In the genomic region with DNA sequence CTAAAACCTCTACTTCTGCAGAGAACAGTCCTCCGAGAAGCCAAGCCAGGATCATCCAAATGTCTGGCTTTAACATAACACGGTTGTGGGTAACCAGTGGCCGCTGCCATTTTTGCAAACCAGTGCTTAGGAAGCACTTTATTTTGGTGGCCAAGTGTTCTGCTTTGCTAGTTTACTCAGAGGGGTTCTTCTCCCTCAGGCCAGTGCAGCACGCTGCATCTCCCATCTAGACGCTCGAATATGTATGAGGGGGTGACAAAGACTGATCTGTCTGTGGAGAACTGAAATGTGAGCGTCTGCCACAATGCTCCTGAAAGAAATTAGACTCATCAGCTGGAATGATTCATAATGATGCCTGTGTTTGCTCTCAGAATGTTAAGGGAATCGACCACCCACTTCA, we compare ENCODE assay signal across 12 mouse cellular contexts. TPM values are rescaled to one million over a fixed set of nuclear protein-coding genes. Genes with fewer than 3 reads are reported as not detected.
DNase-seq lines count a peak whose midpoint lies in the region.
"Had no signal": no experiment of that assay in that cellular context is flagged by ENCODE, and none has a peak within 500 bp of the region (broad histone marks: within the 10 kb centered on the region; RNA-seq: fewer than 3 reads in every experiment).

No protein-coding gene starts in this region.

- peak; percentile 6 for DNase-seq in cerebellum, adult 9-11 months
- DNase-seq in cerebellum, adult 18-20 months, result no peak
- DNase-seq in retina, postnatal 1 day, result peak; percentile 35
- DNase-seq in retina, embryonic 14.5 days (ENCODE audit: low spot score), result no peak
- peak; percentile 36 to 42 for DNase-seq in layer of hippocampus, postnatal 36 days
- peak; percentile 50 for DNase-seq in telencephalon, adult 2 months (ENCODE audit: low read depth, low spot score)
- no peak for DNase-seq in thymus, postnatal 14 days
- DNase-seq in adrenal gland, postnatal 36 days, result no peak
- DNase-seq: kidney, adult 9 months; lung, embryonic 14.5 days had no signal

RNA-seq across cellular contexts. Expression of a gene that starts 11.2 kb away (rescaled TPM):
- total RNA-seq in layer of hippocampus, postnatal 36 days (2021), result under 1 TPM in 1 of 2 experiments, not detected in 1; 0.10 TPM
- total RNA-seq in adrenal gland, postnatal 36 days (2021), result not detected
- total RNA-seq: common myeloid progenitor, adult 5-6 weeks; megakaryocyte-erythroid progenitor cell, adult 5-6 weeks had no signal

Comparison
In these comparisons a context has a peak if more than half of its experiments do, and no peak if none do; other contexts are left out.
1. DNase-seq: peak in cerebellum, adult 9-11 months (single experiment), retina, postnatal 1 day (single experiment), layer of hippocampus, postnatal 36 days (2 of 2) and telencephalon, adult 2 months (single experiment); none in cerebellum, adult 18-20 months (0 of 2), retina, embryonic 14.5 days (single experiment), thymus, postnatal 14 days (single experiment) and adrenal gland, postnatal 36 days (0 of 2).